Mouse (Mus musculus): ENCODE data around the gene Pde6c.

Pde6c gene

DNA sequence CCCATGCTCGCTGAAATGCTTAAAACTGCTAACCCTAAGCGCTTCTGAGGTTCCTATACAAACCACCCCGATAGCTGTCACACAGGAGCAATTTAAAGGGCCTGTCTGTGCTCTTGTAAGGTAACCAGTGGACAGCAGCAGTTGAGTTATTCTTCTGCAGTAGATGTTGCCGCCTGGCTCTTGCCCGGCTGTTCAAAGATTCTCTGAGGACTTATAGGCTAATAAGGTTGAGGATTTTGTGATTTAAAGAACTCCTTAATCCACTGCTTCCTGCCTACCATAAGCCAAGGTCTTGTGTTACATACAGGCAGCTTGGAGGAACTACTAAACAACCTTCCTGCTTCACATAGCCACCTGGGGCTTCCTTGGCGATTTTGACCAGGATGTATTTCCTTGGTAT lies at the start of gene Pde6c:
Pde6c (plus strand) TSS at position 301 of the 400 bp plus-strand sequence.
- no peak for DNase-seq (ENCODE audit: extremely low read depth, insufficient read length, low spot score)

DNA sequence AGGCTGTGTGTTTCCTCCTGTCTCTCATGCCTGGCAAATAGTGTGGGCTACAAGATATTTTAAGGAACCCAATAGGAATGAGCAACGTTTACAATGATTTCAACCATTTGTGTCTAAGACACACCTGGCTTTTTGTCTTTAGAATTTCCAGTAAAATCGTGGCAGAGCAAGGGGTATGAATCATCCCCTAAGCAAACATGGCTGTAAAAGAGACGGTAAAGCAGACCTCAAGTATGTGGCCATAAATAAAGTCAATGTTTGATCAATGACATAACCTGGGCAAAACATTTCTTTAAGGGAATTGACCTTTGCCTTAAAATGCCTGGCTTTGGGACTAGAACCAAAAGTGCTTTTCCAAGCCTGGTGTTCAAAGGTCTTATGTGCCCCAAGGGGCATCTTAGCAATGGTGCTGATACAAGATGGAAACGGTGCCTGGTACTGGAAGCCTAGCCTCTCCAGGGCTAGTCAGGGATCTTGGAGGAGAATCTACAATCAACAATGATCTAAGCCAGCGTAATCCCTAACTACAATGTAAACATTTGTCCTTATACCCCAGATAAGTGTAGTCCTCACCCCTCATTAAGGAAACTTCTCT lies 49.6 kb upstream of the Pde6c start:
- no peak for DNase-seq (ENCODE audit: extremely low read depth, insufficient read length, low spot score)

DNA sequence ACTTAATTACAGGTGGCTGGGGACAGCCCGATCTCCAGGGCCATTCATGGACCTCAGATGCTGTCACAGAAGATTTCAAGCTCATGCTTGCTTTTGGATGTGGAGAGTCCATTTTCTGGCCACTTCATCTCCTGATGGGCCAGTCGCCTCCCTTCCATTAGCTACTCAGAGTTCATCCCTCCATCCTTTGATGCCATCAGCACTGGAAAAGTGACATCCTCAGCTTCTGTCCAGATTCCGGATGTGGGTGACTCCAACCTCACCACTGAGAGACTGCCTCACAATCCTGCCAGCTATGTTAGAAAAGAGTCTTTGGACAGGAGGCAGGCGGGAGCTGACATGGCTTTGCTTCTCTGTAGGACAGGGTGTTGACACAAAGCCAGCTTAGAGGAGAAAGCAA lies 46.7 kb upstream of the Pde6c start:
- no peak for DNase-seq (ENCODE audit: extremely low read depth, insufficient read length, low spot score)

DNA sequence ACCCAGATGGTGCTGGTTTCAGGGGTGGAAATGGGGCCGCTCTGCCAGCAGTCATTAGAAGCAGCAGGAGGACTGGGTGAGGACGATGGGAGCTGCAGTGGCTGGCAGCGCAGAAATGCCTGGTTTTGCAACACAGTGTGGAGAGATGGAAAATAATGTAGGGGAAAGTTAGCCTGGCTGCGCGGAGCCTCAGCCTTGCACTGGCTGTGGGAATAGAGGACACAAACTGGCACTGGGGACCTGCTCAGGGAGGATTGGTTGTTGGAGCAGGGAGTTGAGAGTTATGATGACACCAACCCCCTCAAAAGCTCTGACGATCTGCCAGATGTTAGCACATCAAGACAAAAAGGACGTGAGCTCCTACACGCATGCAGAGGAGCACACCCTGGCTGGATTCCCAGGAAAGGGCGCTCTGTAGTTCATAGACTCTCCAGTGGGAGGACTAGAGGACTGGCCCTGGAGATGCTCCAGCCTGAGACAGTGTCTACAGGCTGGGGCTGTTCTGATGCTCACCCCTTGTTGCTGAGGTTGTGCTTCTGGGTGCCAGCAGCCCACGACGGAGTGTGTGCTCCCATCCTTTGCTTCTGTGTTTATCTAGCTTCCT lies 45.5 kb upstream of the Pde6c start:
- DNase-seq (ENCODE audit: extremely low read depth, insufficient read length, low spot score), result peak; percentile 22

DNA sequence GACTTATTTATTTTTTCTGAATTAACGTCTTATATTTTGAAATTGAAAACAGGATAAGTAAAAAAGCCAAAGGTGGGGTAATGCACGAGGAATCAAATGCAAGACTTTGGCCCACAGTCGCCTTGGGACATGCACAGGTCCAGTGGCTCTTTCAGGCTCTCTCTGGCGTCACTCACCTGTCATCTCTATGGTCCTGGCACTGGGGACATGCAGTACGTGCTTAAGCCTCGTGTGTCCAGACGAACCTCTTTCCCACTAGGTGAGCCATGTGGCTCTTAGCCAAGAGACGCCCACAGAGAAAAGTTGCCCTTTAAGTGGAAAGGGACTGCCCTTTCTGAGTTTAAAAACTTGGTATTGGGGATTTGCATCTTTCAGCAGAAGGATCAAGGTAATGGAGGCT lies 43.2 kb upstream of the Pde6c start:
- DNase-seq (ENCODE audit: extremely low read depth, insufficient read length, low spot score), result no peak

DNA sequence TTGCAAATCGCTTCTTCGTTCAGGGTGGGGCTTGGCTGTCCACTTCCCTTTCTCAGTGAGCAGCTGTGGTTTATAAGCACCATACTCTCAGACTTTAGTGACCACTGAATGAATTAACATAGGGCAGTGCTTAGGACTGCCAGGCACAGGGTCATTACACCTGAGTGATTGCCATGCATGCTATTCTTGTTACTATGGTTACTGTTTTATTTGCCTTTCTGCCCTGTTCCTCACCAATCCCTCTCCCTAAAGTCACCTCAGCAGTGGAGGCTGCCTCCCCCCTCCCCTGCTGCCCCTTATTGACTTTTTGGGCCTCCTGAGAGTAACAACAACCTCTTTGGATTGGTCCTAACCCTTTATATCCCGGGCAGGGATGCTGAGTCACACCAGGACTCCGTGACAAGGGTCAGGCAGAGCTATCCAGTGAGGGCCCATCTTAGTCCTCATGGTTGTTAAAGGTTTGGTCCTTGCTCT lies 41.0 kb upstream of the Pde6c start:
- DNase-seq (ENCODE audit: extremely low read depth, insufficient read length, low spot score), result no peak

DNA sequence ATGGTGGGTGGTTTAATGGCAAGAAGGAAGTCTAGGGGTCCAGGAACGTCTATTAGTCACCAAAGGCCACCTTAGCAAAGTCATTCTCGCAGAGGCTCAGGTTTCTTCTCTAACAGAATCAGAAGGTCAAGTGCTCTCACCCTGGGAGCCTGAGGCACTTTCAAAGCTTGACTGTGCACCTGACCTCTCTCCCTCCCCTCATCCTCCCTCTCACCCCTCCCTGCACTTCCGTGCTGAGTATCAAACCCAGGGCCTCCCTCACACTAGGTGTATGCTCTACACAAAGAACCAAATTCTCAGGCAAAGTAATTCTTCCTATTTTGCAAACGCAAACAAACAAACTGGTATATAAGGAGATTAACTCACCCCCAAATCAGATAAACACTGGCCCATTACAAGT lies 36.4 kb upstream of the Pde6c start:
- no peak for DNase-seq (ENCODE audit: extremely low read depth, insufficient read length, low spot score)

DNA sequence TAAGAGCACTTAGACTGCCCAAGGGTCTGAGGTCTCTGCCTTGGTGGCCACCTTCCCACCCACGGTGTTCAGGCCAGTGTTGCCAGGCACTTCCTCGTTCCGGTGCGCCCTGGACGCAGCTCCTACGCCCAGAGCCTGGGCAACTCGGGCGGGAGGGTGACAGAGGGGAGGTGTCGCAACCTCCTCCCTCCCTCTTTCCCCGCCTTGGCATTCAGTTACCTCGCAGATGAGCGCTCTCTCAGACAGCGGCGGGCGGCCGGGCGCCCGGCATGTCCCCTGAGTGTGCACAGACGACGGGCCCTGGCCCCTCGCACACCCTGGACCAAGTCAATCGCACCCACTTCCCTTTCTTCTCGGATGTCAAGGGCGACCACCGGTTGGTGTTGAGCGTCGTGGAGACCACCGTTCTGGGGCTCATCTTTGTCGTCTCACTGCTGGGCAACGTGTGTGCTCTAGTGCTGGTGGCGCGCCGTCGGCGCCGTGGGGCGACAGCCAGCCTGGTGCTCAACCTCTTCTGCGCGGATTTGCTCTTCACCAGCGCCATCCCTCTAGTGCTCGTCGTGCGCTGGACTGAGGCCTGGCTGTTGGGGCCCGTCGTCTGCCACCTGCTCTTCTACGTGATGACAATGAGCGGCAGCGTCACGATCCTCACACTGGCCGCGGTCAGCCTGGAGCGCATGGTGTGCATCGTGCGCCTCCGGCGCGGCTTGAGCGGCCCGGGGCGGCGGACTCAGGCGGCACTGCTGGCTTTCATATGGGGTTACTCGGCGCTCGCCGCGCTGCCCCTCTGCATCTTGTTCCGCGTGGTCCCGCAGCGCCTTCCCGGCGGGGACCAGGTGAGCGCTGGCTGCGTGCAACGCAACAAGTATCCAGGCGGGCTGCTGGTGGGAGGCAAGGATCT lies 35.5 kb upstream of the Pde6c start, which contains the start of gene Ffar4:
Ffar4 (plus strand) TSS at position 214 of the 901 bp plus-strand sequence.
- DNase-seq (ENCODE audit: extremely low read depth, insufficient read length, low spot score), result peak; percentile 15

DNA sequence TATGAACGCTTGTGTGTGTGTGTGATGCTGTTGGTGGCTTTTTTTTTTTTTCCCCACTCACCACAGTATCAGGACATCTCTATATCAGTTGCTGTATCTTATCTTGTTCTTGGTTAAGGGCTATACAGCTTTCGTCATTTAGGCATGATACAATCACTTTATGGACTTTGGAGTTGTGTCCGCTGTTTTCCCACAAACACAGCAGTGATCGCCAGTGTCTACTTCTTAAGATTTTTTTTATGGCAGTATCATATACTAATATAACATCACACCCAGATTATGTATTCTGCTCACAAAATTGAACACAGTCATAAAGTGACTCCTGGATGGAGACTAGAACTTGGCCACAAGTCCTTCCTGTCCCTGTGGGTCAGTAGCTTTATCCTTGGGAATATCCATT lies 24.7 kb upstream of the Pde6c start:
- no peak for DNase-seq (ENCODE audit: extremely low read depth, insufficient read length, low spot score)

DNA sequence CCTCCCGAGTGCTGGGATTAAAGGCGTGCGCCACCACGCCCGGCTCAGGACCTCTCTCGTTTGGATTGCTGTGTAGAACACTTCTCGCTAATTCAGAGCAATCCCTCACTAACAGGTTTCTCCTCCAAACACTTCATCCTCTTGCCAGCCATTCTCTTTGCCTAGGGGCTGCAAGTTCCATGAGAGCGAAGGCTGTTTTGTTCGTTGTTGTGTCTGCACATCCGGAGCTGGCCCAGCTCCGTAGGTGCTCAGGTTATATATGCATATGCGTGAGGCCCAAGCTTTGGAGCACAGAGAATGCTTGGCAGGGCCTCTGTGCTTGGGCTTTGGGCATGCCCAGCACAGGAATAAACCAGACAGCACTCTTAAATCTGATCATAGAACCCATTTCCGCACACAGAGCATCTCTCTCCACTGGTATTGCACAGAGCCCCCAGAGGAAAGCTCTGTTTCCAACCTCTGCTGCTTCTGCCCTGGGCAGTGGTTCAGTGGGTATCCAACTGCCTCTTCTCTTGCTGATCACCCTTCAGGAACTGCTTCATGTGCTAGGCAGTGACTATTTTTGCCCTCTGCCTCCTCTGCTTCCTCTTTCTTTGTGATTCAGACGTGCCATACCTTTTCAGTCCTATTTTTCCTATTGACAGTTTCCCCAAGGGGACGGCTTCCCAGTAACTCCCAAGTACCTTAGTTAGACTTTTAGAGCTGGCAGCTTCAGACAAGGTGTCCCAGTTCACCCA lies 22.9 kb upstream of the Pde6c start:
- DNase-seq (ENCODE audit: extremely low read depth, insufficient read length, low spot score), result no peak

DNA sequence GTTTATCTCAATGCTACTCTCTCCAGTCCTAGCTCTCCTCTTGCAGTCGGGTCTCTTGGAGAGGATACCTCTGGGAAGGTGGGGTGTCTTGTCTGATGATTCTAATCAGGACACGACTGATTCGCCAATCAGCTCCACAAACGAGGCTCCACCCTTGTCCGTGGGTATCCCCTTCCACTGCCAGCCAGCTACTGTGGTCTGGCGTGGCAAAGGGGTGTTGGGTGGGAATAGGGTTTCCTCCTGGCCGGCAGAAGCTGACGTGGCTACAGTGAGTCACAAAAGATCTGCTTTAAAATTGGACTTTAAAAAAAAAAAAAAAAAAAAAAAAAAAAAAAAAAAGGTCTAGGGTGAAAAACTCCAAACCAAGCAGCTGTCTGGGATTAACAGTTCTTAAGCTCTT lies 21.5 kb upstream of the Pde6c start:
- peak; percentile 61 for DNase-seq (ENCODE audit: extremely low read depth, insufficient read length, low spot score)

DNA sequence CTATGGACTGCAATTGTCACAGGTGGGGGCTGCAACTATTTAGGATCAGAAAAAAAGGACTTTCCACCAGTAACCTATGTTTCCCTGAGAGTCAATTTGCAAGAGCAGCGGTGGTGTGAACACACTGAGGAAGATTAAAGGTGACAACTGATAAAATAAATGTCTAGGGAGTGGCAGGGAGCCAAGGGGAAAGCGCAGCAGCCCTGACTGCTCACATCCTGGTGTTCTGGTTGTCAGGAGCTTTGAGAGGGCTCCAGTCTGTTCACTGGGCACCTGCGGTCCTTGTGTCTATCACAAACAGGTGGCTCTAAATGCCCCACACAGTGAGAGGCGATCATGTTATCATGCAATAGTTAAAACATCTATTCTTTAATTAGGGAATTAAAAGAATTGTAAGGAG lies 20.0 kb upstream of the Pde6c start:
- no peak for DNase-seq (ENCODE audit: extremely low read depth, insufficient read length, low spot score)

DNA sequence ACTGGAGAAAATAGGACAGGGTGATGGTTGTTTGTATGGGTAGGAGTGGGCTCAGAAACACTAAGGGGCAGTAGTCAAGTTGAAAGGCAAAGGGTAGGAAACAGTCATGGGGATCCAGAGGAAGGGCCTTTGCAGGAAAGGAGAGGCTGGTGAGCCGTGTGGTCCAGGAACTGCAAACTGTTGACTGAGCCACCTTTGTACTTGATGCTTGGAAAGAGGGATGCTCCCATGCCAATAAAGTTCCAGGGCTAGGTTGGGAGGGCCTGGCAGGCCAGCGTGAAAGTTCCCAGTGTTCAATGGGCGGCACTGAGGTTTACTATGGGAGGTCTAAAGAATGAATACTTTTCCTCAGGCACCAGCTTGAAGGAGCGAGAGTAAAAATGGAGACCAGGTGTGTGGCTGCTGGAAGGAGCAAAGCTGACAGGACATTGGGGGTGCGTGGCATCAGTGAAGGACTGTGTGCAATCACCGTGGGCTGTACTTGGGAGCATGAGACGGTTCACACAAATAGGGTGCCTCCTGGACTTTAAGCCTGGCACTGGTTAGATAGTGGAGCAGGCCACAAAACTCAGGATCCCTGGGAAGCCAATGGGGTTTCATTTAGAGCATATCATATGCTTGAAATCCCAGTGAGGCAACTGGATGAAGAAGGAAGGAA lies 17.6 kb upstream of the Pde6c start:
- no peak for DNase-seq (ENCODE audit: extremely low read depth, insufficient read length, low spot score)

DNA sequence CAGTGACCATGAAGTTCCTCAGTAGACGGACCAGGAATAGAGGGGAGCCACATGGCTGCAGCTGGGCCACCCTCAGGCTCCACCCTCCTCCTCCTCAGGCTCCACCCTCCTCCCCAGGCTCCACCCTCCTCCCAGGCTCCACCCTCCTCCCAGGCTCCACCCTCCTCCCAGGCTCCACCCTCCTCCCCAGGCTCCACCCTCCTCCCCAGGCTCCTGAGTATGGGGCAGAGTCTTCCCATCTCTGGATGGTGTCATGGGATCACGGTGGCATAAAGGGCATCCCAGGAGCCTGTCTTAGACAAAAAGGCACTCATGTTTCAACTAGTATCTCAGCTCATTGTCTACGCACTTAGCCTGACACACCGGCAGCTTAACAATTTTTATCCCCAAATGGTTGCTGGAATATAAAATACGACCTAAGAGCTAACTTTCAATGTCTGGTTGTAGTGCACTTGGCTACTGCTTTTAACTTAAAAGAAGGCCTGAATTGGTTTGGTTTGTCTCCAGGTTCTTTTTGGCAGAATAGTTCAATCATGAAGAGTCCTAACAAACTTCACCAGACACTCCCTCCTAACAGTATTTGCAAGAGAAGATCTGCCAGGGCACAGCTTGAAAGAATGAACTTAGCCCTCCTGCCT lies 12.3 kb upstream of the Pde6c start:
- DNase-seq (ENCODE audit: extremely low read depth, insufficient read length, low spot score), result no peak

DNA sequence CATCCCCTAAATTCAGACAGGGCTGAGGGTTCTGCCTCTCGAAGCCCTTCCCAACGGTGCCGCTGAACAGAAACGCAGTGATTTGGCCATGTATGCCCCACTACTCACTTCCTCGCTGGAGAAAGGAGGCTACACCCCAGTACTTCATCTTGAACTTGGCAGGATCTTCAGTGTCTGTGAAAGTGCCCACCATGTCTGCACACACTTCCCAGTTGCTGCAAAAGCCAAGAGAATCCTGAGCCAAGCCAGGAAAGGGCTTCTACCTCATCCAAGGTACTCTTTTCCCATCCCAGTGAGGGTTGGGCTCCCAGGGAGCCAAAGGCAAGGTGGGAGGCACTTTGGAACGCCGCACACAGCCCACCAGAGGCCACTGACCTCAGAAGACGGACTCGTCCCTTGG lies 8.7 kb upstream of the Pde6c start:
- no peak for DNase-seq (ENCODE audit: extremely low read depth, insufficient read length, low spot score)

DNA sequence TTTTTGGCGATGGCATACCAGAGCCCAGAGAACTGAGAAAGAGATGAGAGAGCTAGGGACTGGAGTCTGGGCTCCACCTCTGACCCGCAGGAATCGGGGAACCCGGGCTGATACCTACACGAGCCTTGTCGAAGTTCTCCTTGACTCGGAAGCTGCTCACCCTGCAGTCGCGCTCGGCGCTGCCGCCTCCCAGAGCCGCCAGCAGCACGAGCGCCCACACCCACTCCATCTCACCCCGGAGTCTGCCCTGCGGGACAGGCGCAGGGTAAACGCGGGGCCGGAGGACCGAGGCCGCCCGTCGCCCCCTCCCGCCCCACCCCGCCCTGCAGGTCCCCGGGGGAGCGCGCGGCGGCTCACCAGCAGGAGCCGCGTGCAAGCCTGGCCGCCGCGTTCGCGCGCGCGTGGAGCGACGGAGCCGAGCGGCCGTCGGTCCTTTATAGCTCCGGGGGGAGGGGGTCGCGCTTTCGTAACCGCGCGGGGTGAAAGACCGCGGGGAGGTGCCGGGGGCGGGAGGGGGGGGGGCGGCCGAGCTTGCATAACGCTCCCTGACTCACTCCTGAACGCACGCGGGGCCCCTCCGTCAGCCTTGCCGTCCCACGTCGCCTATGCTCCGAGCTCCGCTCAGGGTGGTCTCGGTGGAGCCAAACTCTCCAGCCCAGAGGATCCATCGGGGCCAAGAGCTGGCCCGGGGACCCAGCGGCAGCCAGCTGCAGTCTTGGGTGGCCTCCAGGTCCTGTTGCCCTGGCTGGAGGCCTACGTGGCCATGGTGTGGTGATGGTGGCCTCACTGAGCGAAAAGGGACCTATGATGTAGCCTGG lies 8.0 kb upstream of the Pde6c start:
- no peak for DNase-seq (ENCODE audit: extremely low read depth, insufficient read length, low spot score)

DNA sequence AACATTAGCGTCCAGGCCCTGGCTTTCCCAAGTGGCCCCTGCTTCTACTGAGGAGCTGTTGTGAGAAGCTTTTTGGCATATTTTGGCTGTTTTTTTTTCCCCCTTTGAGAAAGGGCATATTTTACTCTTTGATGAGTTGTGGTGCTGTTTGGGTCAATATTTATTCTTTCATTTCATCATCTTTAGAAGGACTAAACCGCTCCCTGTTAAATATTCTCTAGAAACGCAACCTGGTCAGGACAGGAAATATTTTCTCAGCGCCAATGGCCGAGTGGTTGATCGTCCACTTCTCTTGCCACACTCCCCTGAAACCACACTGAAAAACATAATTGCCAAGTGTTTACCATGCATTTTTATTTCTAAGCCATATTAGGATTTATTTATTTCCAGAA lies 7.4 kb upstream of the Pde6c start, which contains the start of gene Rbp4:
Rbp4 (minus strand) TSS at position 63 of the 392 bp plus-strand sequence.
- DNase-seq (ENCODE audit: extremely low read depth, insufficient read length, low spot score), result no peak

DNA sequence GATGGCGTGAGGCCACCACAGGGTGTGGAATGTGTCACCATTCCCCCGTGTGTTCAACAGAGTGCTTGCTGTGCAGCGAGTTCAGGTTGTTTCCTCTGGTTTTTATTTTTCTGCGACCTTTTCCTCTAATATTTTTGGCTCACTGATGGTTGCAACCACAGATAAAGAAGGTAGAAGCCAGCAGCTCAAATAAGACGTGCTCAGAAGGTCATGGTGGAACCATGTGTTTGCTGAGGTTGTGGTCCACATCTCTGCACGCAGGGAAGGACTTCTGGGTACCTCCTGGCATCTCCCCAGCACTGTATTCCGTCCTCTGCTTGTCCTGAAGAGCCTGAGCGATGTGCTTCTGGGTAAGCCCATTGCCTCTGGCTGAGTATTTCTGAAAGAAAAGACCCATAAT lies 5.9 kb upstream of the Pde6c start:
- DNase-seq (ENCODE audit: extremely low read depth, insufficient read length, low spot score), result no peak

DNA sequence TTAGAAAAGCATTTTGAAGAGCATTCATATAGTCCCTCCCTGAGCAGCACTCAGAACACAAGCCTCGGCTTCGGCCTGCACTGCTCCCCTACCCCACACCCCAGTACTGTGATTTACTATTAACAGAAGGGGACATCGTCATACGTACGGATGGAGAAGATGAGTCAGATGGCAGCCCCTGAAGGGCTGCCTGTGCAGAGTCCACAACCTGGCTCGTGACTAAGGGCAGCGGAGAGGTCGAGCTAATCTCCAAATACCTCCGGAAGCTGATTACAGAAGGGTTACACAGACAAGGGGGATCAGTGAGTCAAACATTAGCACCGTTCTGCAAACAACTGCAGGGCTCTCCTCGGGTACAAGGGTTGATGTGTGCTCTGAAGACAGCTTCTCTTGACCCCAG lies 1.4 kb downstream of the Pde6c start:
- DNase-seq (ENCODE audit: extremely low read depth, insufficient read length, low spot score), result no peak

All from 3134 (cell line).